In genomic region chr5:96003348-96003747, GRCm38 (mm10) we compare ENCODE assay signal across 35 mouse cellular contexts. TPM values are rescaled to one million over a fixed set of nuclear protein-coding genes. Genes with fewer than 3 reads are reported as not detected.
A peak's percentile ranks its signal among the peaks of the same experiment; 100 is the strongest.
DNase-seq lines count a peak whose midpoint lies in the region; ATAC-seq and TF ChIP-seq lines count a peak whose summit lies in the region.
"Had no signal": no experiment of that assay in that cellular context is flagged by ENCODE, and none has a peak within 500 bp of the region (broad histone marks: within the 10 kb centered on the region; RNA-seq: fewer than 3 reads in every experiment).

No protein-coding gene starts in this region.

- H3K36me3 ChIP-seq in liver, embryonic 12.5 days, result no peaks in the 10 kb centered on the region
- no peaks in the 10 kb centered on the region for H3K36me3 ChIP-seq in liver, embryonic 11.5 days (ENCODE audit: control insufficient read depth, insufficient read depth, low read length)
- no peaks in the 10 kb centered on the region for H3K36me3 ChIP-seq in liver, postnatal 0 days (replicated peaks; ENCODE audit: insufficient read depth, low read length)
- H3K36me3 ChIP-seq in hindbrain, embryonic 13.5 days, result no peaks in the 10 kb centered on the region
- H3K36me3 ChIP-seq: embryonic facial prominence, embryonic 10.5 days; embryonic facial prominence, embryonic 15.5 days; forebrain, embryonic 12.5 days; hindbrain, embryonic 12.5 days; limb, embryonic 13.5 days; midbrain, embryonic 12.5 days; neural tube, embryonic 15.5 days; stomach, embryonic 15.5 days had no signal

- no peak for DNase-seq in liver, embryonic 11.5 days (ENCODE audit: low spot score)
- peak; percentile 28 for DNase-seq in adipocyte (ENCODE audit: low spot score)
- peak; percentile 18 for DNase-seq in liver, postnatal 0 days
- DNase-seq in adrenal gland, adult (ENCODE audit: inconsistent age in 2 of 2, low spot score in 1 of 2), result no peak
- DNase-seq in right cerebral cortex, postnatal 14 days, result no peak
- DNase-seq: adrenal gland, postnatal 25 days; B cell, adult 2 months; cerebellum, adult 11-12 months; cerebellum, adult 9-11 months; gastrocnemius, postnatal 25 days; heart, adult 18-20 months; heart, postnatal 36 days; kidney, adult 9 months; kidney, postnatal 14 days; lung, adult 2 months; lung, postnatal 10 days; retina, postnatal 1 day; right cerebral cortex, postnatal 25 days; thymus, postnatal 14 days had no signal

- no peak for TF ChIP-seq EP300 in liver, postnatal 0 days (IDR thresholded peaks at IDR 0.05; ENCODE audit: low read depth)

- no peak overlapping the region for H3K9ac ChIP-seq in liver, embryonic 12.5 days
- no peak overlapping the region for H3K9ac ChIP-seq in liver, embryonic 11.5 days (ENCODE audit: low read depth, low read length)
- no peak overlapping the region for H3K9ac ChIP-seq in liver, postnatal 0 days (replicated peaks)
- H3K9ac ChIP-seq in hindbrain, embryonic 13.5 days, result no peak overlapping the region
- H3K9ac ChIP-seq: embryonic facial prominence, embryonic 15.5 days; forebrain, embryonic 12.5 days; hindbrain, embryonic 12.5 days; limb, embryonic 13.5 days; midbrain, embryonic 12.5 days; neural tube, embryonic 15.5 days; stomach, embryonic 15.5 days had no signal

- no peaks in the 10 kb centered on the region for H3K27me3 ChIP-seq in liver, embryonic 12.5 days (replicated peaks)
- H3K27me3 ChIP-seq in liver, embryonic 11.5 days (replicated peaks; ENCODE audit: control insufficient read depth, insufficient read depth, low read length), result no peaks in the 10 kb centered on the region
- H3K27me3 ChIP-seq in liver, postnatal 0 days (ENCODE audit: insufficient read depth, low read length), result no peaks in the 10 kb centered on the region
- no peaks in the 10 kb centered on the region for H3K27me3 ChIP-seq in hindbrain, embryonic 13.5 days
- H3K27me3 ChIP-seq: CH12.LX; embryonic facial prominence, embryonic 15.5 days; forebrain, embryonic 12.5 days; hindbrain, embryonic 12.5 days; limb, embryonic 13.5 days; midbrain, embryonic 12.5 days; neural tube, embryonic 15.5 days; stomach, embryonic 15.5 days had no signal

- H3K9me3 ChIP-seq in liver, embryonic 12.5 days (replicated peaks), result no peaks in the 10 kb centered on the region
- no peaks in the 10 kb centered on the region for H3K9me3 ChIP-seq in liver, embryonic 11.5 days (ENCODE audit: control insufficient read depth, low read length)
- H3K9me3 ChIP-seq in liver, postnatal 0 days (ENCODE audit: low read length), result no peaks in the 10 kb centered on the region
- no peaks in the 10 kb centered on the region for H3K9me3 ChIP-seq in hindbrain, embryonic 13.5 days
- H3K9me3 ChIP-seq: embryonic facial prominence, embryonic 10.5 days; embryonic facial prominence, embryonic 15.5 days; forebrain, embryonic 12.5 days; hindbrain, embryonic 12.5 days; limb, embryonic 13.5 days; midbrain, embryonic 12.5 days; neural tube, embryonic 15.5 days; stomach, embryonic 15.5 days had no signal

- H3K4me3 ChIP-seq in liver, embryonic 12.5 days, result no peak overlapping the region
- no peak overlapping the region for H3K4me3 ChIP-seq in liver, embryonic 11.5 days (ENCODE audit: low read depth, low read length)
- no peak overlapping the region for H3K4me3 ChIP-seq in liver, postnatal 0 days (ENCODE audit: low read depth, low read length)
- no peak overlapping the region for H3K4me3 ChIP-seq in hindbrain, embryonic 13.5 days
- H3K4me3 ChIP-seq: embryonic facial prominence, embryonic 10.5 days; embryonic facial prominence, embryonic 15.5 days; forebrain, embryonic 12.5 days; hindbrain, embryonic 12.5 days; limb, embryonic 13.5 days; midbrain, embryonic 12.5 days; neural tube, embryonic 15.5 days; stomach, embryonic 15.5 days had no signal

- no peaks in the 10 kb centered on the region for H3K4me1 ChIP-seq in liver, embryonic 12.5 days
- no peaks in the 10 kb centered on the region for H3K4me1 ChIP-seq in liver, embryonic 11.5 days (replicated peaks; ENCODE audit: control insufficient read depth, insufficient read depth, low read length)
- no peaks in the 10 kb centered on the region for H3K4me1 ChIP-seq in liver, postnatal 0 days (ENCODE audit: insufficient read depth)
- H3K4me1 ChIP-seq in hindbrain, embryonic 13.5 days (replicated peaks), result no peaks in the 10 kb centered on the region
- H3K4me1 ChIP-seq: embryonic facial prominence, embryonic 10.5 days; embryonic facial prominence, embryonic 15.5 days; forebrain, embryonic 12.5 days; hindbrain, embryonic 12.5 days; limb, embryonic 13.5 days; midbrain, embryonic 12.5 days; neural tube, embryonic 15.5 days; stomach, embryonic 15.5 days had no signal

- 0 out of 2 replicates have a peak, but pooled peaks have one; percentile 37 for ATAC-seq in liver, embryonic 12.5 days
- no peak; the same call in 1 of the 2 replicates for ATAC-seq in liver, embryonic 11.5 days (replicated peaks; ENCODE audit: low FRiP score)
- peak; percentile 63 for ATAC-seq in liver, postnatal 0 days
- no peak for ATAC-seq in hindbrain, embryonic 13.5 days (ENCODE audit: low FRiP score)
- ATAC-seq: intestine, embryonic 16.5 days; Patski had no signal

- H3K27ac ChIP-seq in liver, embryonic 12.5 days, result no peak overlapping the region
- no peak overlapping the region for H3K27ac ChIP-seq in liver, embryonic 11.5 days (ENCODE audit: low read depth, low read length)
- H3K27ac ChIP-seq in liver, postnatal 0 days (ENCODE audit: low read depth), result no peak overlapping the region
- H3K27ac ChIP-seq in hindbrain, embryonic 13.5 days, result no peak overlapping the region
- H3K27ac ChIP-seq: embryonic facial prominence, embryonic 10.5 days; embryonic facial prominence, embryonic 15.5 days; forebrain, embryonic 12.5 days; hindbrain, embryonic 12.5 days; limb, embryonic 13.5 days; macrophage; midbrain, embryonic 12.5 days; neural tube, embryonic 15.5 days; stomach, embryonic 15.5 days had no signal

- TF ChIP-seq CTCF in liver, postnatal 0 days (IDR thresholded peaks at IDR 0.05; ENCODE audit: low read depth), result no peak

- no peak overlapping the region for H3K4me2 ChIP-seq in liver, embryonic 12.5 days
- H3K4me2 ChIP-seq in liver, embryonic 11.5 days, result no peak overlapping the region
- no peak overlapping the region for H3K4me2 ChIP-seq in liver, postnatal 0 days (ENCODE audit: low read depth, low read length)
- H3K4me2 ChIP-seq in hindbrain, embryonic 13.5 days, result no peak overlapping the region
- H3K4me2 ChIP-seq: embryonic facial prominence, embryonic 15.5 days; forebrain, embryonic 12.5 days; heart, embryonic 11.5 days; hindbrain, embryonic 12.5 days; limb, embryonic 13.5 days; midbrain, embryonic 12.5 days; neural tube, embryonic 15.5 days; stomach, embryonic 15.5 days had no signal

RNA-seq across cellular contexts. Expression of gene Cxcl13, which starts 46.6 kb away (rescaled TPM):
- 0.14 and 0.45 TPM in 2 replicates for polyA plus RNA-seq in liver, embryonic 12.5 days (2016; fragmentation: Nextera tagmentation; extraction: Ambion mirVana)
- polyA plus RNA-seq in liver, embryonic 11.5 days (2014; fragmentation: Nextera tagmentation; extraction: Ambion mirVana), result 1.7 and 1.8 TPM in 2 replicates
- polyA plus RNA-seq in liver, postnatal 0 days (2015; fragmentation: Nextera tagmentation; extraction: Ambion mirVana), result 0.09 and 0.18 TPM in 2 replicates
- 0.14 TPM in 1 of 2 replicates, not detected in the other for polyA plus RNA-seq in hindbrain, embryonic 13.5 days (2015; fragmentation: Nextera tagmentation; extraction: Ambion mirVana)
- polyA plus RNA-seq: forebrain, embryonic 12.5 days; frontal cortex, adult 2 months; macrophage; midbrain, embryonic 12.5 days; Patski had no signal

Comparison
In these comparisons a context has a peak if more than half of its experiments do, and no peak if none do; other contexts are left out.
1. ATAC-seq: peak in liver, embryonic 12.5 days (single experiment) and liver, postnatal 0 days (single experiment); none in liver, embryonic 11.5 days (single experiment) and hindbrain, embryonic 13.5 days (single experiment).
2. DNase-seq: peak in adipocyte (single experiment) and liver, postnatal 0 days (single experiment); none in liver, embryonic 11.5 days (single experiment), adrenal gland, adult (0 of 2) and right cerebral cortex, postnatal 14 days (single experiment).